Mouse (Mus musculus) lung, embryonic 15.5 days (tissue): ENCODE measurements around the gene Epn2. TPM values are rescaled to one million over a fixed set of nuclear protein-coding genes. Genes with fewer than 3 reads are reported as not detected.
A peak's percentile ranks its signal among the peaks of the same experiment; 100 is the strongest.

Experiments
- ATAC-seq: fragments of 200-750 bp; cut with Nextera tagmentation; 2 replicates; pipeline ENCODE4 v1.8.0; 2017; ENCODE audit warnings: moderate number of reproducible peaks, borderline replicate concordance; ENCODE audit not compliant: low FRiP score, low TSS enrichment; ENCODE audit errors: extremely low read depth
- H3K27ac ChIP-seq: fragments of 300-500 bp; sonication (generic); 2 replicates; pipeline ENCODE4 v1.5.1; 2015; ENCODE audit warnings: moderate library complexity, mild to moderate bottlenecking, inconsistent platforms
- H3K27me3 ChIP-seq: fragments of 300-500 bp; sonication (generic); 2 replicates; pipeline ENCODE4 v1.6.1; 2015; ENCODE audit warnings: inconsistent platforms
- H3K36me3 ChIP-seq: fragments of 300-500 bp; sonication (generic); 2 replicates; pipeline ENCODE4 v1.6.1; 2015; ENCODE audit warnings: inconsistent platforms
- H3K4me1 ChIP-seq: fragments of 300-500 bp; sonication (generic); 2 replicates; pipeline ENCODE4 v1.6.1; 2015; ENCODE audit warnings: inconsistent platforms
- H3K4me2 ChIP-seq: fragments of 300-500 bp; sonication (generic); 2 replicates; pipeline ENCODE4 v1.6.1; 2015; ENCODE audit warnings: inconsistent platforms, mild to moderate bottlenecking, moderate library complexity
- H3K4me3 ChIP-seq: fragments of 300-500 bp; sonication (generic); 2 replicates; pipeline ENCODE4 v1.5.1; 2015; ENCODE audit warnings: mild to moderate bottlenecking, inconsistent platforms
- H3K9ac ChIP-seq: fragments of 300-500 bp; sonication (generic); 2 replicates; pipeline ENCODE4 v1.6.1; 2015; ENCODE audit warnings: inconsistent platforms
- H3K9me3 ChIP-seq: fragments of 300-500 bp; sonication (generic); 2 replicates; pipeline ENCODE4 v1.6.1; 2016; ENCODE audit warnings: inconsistent platforms
- WGBS: fragments of 180-500 bp; shearing (Covaris S2); methylation state at CpG from one replicate; pipeline ENCODE4 v1.1.7; 2015; 5-methylcytosine and 5-hydroxymethylcytosine counted together
- polyA plus RNA-seq: library from polyadenylated mRNA; unstranded; fragments of >200 nt; fragmentation: Nextera tagmentation; extraction: Ambion mirVana; gene quantifications from 2 replicates; pipeline ENCODE4 v1.2.1, GENCODE M21; 2015

Gene Epn2
- polyA plus RNA-seq, 1 experiment from 2014 or later: 26.1 TPM

DNA sequence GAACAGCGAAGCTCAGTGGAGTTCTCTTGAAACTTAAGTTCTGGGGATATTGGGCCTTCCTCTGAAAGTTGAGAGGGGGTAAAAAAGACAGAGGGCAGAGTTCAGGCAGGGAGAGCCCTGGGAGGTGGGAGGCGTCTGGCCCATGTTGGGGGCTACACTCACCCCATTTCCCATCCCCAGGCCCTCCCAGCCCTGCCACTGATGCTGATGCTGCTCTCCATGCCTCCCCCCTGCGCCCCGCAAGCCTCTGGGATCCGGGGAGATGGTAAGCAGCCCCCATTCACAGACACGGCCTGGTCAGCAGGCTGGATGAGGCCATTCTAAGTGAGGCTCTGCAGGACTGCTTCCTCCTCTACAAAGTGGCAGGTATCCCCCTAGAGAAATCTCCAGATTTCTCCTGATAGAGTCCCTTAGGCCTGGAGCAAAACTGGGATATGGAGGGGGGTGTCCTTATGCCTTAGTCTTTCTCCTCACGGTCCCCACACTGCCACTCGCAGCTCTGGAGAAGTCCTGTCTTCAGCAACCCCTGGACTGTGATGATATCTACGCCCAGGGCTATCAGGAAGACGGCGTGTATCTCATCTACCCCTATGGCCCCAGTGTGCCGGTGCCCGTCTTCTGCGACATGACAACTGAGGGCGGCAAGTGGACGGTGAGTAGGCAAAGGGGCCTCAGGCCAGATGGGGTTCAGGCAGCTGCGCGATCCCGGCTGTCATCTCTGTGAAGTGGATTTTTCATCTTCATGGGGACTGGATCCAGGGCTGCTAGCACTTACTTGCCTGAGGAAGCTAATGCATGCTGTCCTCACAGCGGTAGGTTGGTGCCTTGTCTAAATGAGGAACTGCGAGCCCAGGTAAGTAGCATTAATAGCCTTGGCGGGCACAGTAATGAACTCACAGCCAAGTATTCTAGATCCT lies 93.7 kb downstream of the Epn2 start:
- Histone ChIP-seq H3K4me1 (peaks cover 52% of the 10 kb centered on the region), H3K4me3 (peak overlapping the region; percentile 50), H3K36me3 (peaks cover 32% of the 10 kb centered on the region), H3K27ac (peak overlapping the region; percentile 97), H3K4me2 (peak overlapping the region; percentile 53), H3K27me3 (no peaks in the 10 kb centered on the region), H3K9ac (peak overlapping the region; percentile 64), H3K9me3 (no peaks in the 10 kb centered on the region)
- ATAC-seq: no peak
- WGBS: 50% methylated on average over 22 of the region's 22 CpGs

DNA sequence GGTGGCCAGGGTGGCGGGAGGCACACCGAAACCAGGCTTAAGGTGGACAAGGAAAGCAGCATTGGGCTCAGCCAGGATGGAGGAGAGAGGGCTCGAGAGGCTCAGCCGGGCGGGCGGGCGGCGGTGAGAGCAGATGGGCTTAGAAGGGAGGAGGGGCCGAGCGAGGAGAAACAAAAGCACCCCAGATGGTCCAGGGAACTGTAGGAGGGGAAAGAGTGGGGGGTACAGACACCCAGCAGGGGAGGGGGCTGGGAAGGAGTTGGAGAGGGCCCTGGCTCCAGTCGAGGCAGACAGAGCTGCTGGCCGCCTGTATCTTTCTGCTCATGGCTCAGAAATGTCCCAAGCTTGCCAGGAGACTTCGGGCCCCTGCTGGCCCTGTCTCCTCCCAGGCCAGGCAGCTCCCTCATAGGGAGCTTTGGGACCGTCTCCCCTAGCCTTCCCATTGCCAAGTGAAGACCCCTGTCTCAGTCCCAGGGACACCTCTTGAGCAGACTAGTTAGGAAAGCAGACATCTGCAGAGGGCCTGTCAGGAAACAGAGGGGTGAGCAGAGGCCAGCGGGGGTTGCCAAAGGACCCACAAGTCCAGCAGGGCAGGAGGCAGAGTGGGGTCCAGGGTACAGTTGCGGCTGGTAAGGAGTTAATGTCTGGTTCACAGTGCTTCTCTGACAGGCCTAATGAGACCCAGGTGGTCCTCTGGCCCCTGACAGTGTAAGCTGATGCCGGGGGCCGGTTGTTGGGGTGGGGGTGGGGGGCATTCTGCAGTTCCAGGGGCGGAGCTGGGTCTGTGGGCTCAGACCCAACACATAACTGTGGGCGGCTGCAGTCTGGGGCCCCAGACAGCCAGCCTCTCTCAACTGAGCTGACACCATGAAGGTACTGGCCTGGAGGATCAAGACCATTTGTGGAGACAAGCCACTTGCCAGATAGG lies 94.6 kb downstream of the Epn2 start, which contains the start of gene Mfap4:
Gene Mfap4 (plus strand): TSS at position 819 of the 928 bp plus-strand sequence.
- WGBS: 12% methylated on average over 20 of the region's 20 CpGs
- H3K4me2 ChIP-seq: peak within 1 kb of the TSS; percentile 53
- H3K9me3 ChIP-seq: no peaks in the 10 kb centered on the region
- H3K4me3 ChIP-seq: peak within 1 kb of the TSS; percentile 50
- H3K36me3 ChIP-seq: peaks cover 23% of the 10 kb centered on the region
- H3K9ac ChIP-seq: peak within 1 kb of the TSS; percentile 64
- peak; percentile 85 for ATAC-seq
- peak within 1 kb of the TSS; percentile 97 for H3K27ac ChIP-seq
- H3K27me3 ChIP-seq: no peaks in the 10 kb centered on the region
- H3K4me1 ChIP-seq: peaks cover 45% of the 10 kb centered on the region

DNA sequence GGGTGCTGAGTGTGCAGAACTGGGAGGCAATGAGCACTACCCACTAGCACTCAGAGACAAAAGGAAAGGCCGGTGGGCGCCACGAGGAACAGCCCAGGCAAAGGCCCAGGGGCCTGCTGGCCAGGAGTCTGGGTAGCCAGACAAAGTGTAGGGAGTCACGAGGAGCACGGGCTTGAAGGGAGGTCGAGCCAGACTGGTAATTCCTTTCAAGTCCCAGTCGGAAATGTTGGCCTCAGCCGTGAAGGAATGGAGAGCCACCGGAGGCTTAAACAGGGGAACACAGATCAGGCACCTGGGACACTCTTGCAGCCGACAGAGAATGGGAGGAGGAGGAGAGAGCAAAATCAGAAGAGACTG lies 95.3 kb downstream of the Epn2 start:
- Histone ChIP-seq H3K4me3 (peak overlapping the region; percentile 50; the same call in 1 of the 2 replicates), H3K4me2 (peak overlapping the region; percentile 53), H3K36me3 (peaks cover 17% of the 10 kb centered on the region), H3K27ac (peak overlapping the region; percentile 97), H3K9ac (0 out of 2 replicates have a peak overlapping the region, but pooled peaks have one; percentile 32), H3K4me1 (peaks cover 39% of the 10 kb centered on the region), H3K27me3 (no peaks in the 10 kb centered on the region), H3K9me3 (no peaks in the 10 kb centered on the region)
- 24% methylated on average over 10 of the region's 10 CpGs for WGBS
- ATAC-seq: no peak

DNA sequence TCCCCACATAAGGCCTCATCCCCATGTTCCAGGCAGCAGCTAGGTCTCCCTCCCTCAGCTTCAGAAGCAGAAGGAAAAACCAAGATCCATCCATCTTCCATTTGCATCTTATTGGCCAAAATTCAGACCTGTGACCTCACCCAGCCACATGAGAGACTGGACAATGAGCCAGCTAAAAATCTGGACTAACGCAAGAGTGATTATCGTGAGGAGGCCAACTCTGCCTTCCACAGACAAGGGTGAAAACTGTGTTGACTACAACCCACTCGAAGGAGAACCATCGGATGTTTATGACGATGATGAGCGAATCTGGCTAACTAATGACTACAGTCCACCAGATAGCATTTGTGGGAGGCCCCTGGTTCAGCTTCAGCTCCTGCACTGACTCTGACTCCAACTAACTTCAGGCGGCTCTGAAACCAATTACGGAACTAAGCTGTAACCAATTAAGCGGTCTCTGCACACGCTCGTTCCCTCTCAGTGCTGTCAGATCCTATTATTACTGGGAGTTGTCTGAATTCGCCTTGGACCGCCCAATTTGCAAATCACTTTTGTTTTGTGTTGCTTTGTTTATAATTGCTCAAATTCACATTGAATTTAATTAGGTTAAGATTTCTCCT lies 96.2 kb downstream of the Epn2 start:
- no peak for ATAC-seq
- H3K27ac ChIP-seq: peak overlapping the region; percentile 97
- WGBS: 79% methylated on average over 13 of the region's 13 CpGs
- no peak overlapping the region for H3K4me3 ChIP-seq
- no peaks in the 10 kb centered on the region for H3K9me3 ChIP-seq
- no peak overlapping the region for H3K4me2 ChIP-seq
- H3K36me3 ChIP-seq: peaks cover 8% of the 10 kb centered on the region
- H3K9ac ChIP-seq: no peak overlapping the region
- H3K4me1 ChIP-seq: peaks cover 34% of the 10 kb centered on the region
- no peaks in the 10 kb centered on the region for H3K27me3 ChIP-seq

DNA sequence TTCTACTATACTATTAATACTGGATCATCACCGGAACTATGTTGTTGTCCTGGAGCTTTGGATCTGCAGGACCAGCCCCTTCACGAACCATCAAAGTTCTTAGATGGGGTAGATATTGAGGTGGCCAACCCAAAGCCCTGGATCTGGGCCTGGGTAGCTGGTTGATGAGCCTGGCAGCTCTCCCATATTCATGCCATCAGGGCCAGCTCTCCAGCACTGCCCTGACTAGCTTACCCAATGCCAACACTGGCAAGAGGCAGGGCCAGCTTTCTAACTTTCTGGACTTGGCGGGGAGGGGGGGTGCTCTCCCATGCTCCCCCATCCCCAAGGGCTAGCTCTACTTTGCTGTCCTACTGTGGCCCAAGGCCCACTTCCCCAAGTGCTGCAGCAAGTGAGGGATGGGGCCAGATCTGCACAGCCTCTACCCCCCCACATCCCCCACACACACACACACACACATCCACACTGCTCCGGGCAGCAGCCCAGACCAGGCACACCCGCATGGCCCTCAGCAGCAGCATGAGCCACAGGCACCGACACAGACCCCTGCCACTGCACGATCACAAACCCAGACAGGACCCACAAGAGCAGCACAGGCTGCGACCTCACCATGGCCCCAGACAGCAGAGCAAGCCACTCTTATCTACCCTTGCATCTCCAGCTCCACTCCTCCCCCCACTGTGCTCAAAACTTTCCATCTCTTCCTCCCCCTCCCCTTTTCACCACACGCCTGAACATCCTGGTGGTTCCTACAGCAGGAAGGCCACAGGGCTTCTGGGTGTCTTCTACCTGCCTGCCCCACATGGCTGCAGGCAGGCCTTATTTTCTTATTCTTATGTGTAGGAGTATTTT lies 98.0 kb downstream of the Epn2 start:
- H3K36me3 ChIP-seq: no peaks in the 10 kb centered on the region
- ATAC-seq: no peak
- H3K4me1 ChIP-seq: peaks cover 32% of the 10 kb centered on the region
- no peaks in the 10 kb centered on the region for H3K9me3 ChIP-seq
- H3K27ac ChIP-seq: no peak overlapping the region
- H3K4me3 ChIP-seq: no peak overlapping the region
- H3K4me2 ChIP-seq: no peak overlapping the region
- 38% methylated on average over 9 of the region's 9 CpGs for WGBS
- H3K27me3 ChIP-seq: no peaks in the 10 kb centered on the region
- H3K9ac ChIP-seq: no peak overlapping the region

DNA sequence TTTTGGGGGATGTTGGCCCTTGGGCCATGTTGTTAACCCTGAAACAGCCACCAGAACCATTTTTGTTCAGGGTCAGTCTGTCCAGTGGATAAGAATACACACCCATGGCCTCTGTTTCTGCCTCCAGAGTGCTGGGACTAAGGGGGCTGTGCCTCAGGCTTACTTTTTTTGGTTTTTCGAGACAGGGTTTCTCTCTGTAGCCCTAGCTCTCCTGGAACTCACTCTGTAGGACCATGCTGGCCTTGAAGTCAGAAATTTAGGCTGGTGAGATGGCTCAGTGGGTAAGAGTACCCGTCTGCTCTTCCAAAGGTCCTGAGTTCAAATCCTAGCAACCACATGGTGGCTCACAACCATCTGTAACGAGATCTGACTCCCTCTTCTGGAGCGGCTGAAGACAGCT lies 100.7 kb downstream of the Epn2 start:
- H3K27ac ChIP-seq: no peak overlapping the region
- no peaks in the 10 kb centered on the region for H3K36me3 ChIP-seq
- H3K4me1 ChIP-seq: peaks cover 20% of the 10 kb centered on the region
- no peak overlapping the region for H3K9ac ChIP-seq
- ATAC-seq: no peak
- 86% methylated on average over 4 of the region's 4 CpGs for WGBS
- no peak overlapping the region for H3K4me3 ChIP-seq
- no peaks in the 10 kb centered on the region for H3K27me3 ChIP-seq
- no peak overlapping the region for H3K4me2 ChIP-seq
- no peaks in the 10 kb centered on the region for H3K9me3 ChIP-seq

DNA sequence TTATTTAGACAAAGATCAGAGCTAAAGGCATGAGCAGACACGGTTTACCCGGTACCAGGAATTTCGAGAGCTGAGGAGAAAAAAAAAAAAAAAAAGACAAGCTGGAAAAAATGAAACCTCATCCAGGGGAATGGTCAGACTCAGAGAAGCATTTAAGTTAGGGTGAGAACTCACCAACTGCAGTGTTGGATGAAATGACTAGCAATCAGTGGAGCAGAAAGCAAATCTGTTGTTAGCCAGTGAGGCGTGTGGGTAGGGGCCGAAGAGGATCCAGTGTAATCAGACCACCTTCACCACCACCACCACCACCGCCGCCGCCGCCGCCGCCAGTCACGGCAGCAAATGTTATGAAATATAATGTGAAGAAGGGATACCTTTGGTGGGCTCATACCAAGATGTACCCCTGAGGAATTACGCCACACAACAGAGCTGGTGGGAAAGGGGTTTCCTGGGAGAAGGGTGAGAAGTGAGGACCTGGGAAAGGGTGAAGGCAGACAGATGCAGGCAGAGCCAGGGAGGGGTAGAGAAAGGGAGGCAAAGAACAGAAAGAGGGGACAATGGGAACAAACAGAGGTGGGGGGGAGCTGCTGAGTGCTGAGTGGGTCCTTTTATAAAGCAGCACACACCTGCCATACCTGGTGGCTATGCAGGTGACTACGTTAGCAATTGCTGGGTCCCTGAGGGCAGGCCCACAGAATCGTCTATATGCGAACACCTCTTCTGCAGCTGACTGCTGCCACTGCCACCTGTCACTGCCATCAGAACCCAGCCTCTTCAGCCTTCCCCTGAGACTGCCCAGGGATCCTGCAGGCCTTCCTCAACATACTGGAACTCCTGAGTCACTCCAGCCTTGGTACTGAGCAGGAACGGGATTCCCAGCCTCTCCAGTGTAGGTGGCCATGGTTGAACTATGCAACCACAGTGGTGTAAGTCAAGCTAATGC lies 101.7 kb downstream of the Epn2 start:
- no peaks in the 10 kb centered on the region for H3K9me3 ChIP-seq
- no peak for ATAC-seq
- no peaks in the 10 kb centered on the region for H3K27me3 ChIP-seq
- no peak overlapping the region for H3K27ac ChIP-seq
- H3K9ac ChIP-seq: no peak overlapping the region
- H3K4me3 ChIP-seq: peak overlapping the region; percentile 20
- no peaks in the 10 kb centered on the region for H3K36me3 ChIP-seq
- H3K4me1 ChIP-seq: peaks cover 17% of the 10 kb centered on the region
- WGBS: 48% methylated on average over 17 of the region's 17 CpGs
- peak overlapping the region; percentile 49 for H3K4me2 ChIP-seq

DNA sequence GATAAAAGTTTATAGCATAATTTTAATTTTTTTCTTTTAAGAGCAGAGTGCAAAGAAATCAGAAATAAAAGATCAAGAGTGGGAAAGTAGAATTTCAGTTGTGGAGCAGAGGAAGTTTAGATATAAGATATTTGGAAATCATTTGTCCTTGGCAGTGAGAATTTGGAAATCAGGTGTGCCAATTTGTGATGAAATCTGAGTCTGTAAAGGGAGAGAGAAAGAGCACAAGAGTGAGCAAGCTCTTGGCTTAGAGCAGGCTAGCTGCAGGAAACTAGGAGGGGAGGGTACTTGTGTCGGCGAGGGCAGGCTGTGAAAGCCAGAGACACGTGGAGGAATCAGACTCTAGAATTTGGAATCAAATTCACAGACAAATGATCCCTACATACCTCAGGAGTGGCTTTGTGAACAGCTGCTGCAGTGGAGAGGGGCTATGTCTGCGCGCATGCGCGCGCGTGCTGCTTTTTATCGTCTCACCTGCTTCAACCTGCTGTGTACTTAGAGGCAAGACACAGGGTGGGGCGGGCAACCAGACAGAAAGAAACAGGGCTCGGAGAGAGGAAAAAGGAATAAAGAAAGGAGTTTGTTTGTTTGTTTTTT lies 102.6 kb downstream of the Epn2 start:
- Histone ChIP-seq H3K27me3 (no peaks in the 10 kb centered on the region), H3K9ac (no peak overlapping the region), H3K4me2 (peak overlapping the region; percentile 49), H3K36me3 (no peaks in the 10 kb centered on the region), H3K9me3 (no peaks in the 10 kb centered on the region), H3K4me3 (peak overlapping the region; percentile 20), H3K4me1 (peaks cover 16% of the 10 kb centered on the region), H3K27ac (no peak overlapping the region)
- 39% methylated on average over 12 of the region's 12 CpGs for WGBS
- peak; percentile 57; the same call in 1 of the 2 replicates for ATAC-seq

DNA sequence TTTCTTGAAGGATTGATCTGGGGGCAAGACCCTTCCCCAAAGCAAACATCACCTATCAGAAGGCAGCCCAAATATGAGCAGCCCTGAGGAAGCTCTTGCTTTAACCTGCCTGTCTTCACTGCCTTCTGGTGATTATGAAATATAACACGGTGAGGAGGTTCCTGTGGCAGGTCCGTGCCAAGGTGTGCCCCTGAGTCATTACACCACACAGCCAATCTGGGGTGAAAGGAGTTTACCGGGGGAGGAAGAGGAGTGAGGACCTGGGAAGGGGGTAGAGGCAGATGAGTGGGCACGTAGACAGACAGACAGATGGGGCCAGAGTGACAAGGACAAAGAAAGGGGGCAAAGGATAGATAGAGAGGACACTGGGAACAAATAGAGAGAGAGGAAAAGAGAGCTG lies 105.9 kb downstream of the Epn2 start:
- WGBS: 59% methylated on average over 4 of the region's 4 CpGs
- Histone ChIP-seq H3K27me3 (no peaks in the 10 kb centered on the region), H3K4me3 (no peak overlapping the region), H3K9me3 (no peaks in the 10 kb centered on the region), H3K4me2 (no peak overlapping the region), H3K9ac (no peak overlapping the region), H3K27ac (no peak overlapping the region), H3K4me1 (peaks cover 18% of the 10 kb centered on the region; the same call in 1 of the 2 replicates), H3K36me3 (no peaks in the 10 kb centered on the region)
- ATAC-seq: no peak

DNA sequence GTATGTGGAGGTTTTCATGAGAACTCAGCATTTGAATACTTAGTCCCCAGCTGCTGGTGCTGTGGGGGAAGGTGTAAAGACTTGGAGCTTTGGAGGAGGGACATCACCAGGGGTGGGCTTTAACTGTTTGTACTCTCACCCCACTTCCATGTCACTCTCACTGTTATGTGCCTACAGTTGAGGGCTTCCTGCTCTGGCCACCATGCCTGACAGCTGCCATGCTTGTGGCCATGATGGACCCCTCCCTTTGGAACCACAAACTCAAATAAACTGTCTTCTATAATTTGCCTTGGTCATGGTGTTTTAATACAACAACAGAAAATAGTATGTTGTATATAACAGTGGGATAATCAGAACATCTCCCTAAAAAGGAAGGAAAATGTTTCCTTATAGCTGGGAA lies 108.6 kb downstream of the Epn2 start:
- no peak overlapping the region for H3K27ac ChIP-seq
- H3K36me3 ChIP-seq: no peaks in the 10 kb centered on the region
- no peak for ATAC-seq
- no peaks in the 10 kb centered on the region for H3K9me3 ChIP-seq
- peaks cover 19% of the 10 kb centered on the region for H3K4me1 ChIP-seq
- no peak overlapping the region for H3K4me2 ChIP-seq
- H3K4me3 ChIP-seq: no peak overlapping the region
- H3K9ac ChIP-seq: no peak overlapping the region
- H3K27me3 ChIP-seq: no peaks in the 10 kb centered on the region
